Mouse (Mus musculus): ENCODE results near the gene Zc3h12b. TPM values are rescaled to one million over a fixed set of nuclear protein-coding genes. Genes with fewer than 3 reads are reported as not detected.
"Not testable (repeated sequence)": the region's sequence is repeated elsewhere in the genome, so short reads cannot be mapped to it uniquely, and the experiment has no call there.

The Zc3h12b gene
- polyA plus RNA-seq, 1 experiment from 2014 or later: 5.3 TPM

DNA sequence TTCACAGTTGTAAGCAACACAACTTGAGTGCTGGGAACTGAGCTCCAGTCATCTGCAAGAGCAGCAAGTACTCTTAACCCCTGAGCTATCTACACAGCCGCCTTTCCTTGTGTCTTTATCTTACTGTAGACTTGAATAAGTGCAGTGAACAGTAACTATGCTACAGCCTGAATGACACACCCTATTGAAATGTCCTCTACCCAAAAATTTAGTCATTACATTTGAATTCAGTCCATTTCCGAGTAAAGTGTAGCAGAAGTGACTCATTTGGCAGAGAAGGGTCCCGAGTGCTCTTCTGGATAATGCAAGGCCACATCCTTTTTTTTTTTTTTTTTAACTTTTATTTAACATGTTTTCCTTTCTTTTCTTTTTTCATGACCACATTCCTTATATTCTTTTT lies 191.2 kb downstream of the Zc3h12b start:
- Histone ChIP-seq H3K9me3 (ENCODE audit: control insufficient read depth, low read depth, low read length) (no peaks in the 10 kb centered on the region), H3K36me3 (ENCODE audit: control insufficient read depth, insufficient read depth, low read length) (no peaks in the 10 kb centered on the region), H3K4me3 (ENCODE audit: low read depth, low read length) (no peak overlapping the region), H3K27me3 (ENCODE audit: control insufficient read depth, insufficient read depth, low read length) (no peaks in the 10 kb centered on the region), H3K4me1 (ENCODE audit: control insufficient read depth, insufficient read depth, low read length) (no peaks in the 10 kb centered on the region), H3K27ac (ENCODE audit: low read length) (no peak overlapping the region), H3K9ac (replicated peaks; ENCODE audit: low read depth, low read length) (no peak overlapping the region), H3K4me2 (replicated peaks; ENCODE audit: low read depth, low read length) (no peak overlapping the region)
- 80% methylated on average over 3 of the region's 3 CpGs for WGBS
- ATAC-seq (ENCODE audit: insufficient number of reproducible peaks, insufficient read depth, low FRiP score, low read depth): no peak

- no peaks in the 10 kb centered on the region; the same call in 1 of the 2 replicates for H3K36me3 ChIP-seq (ENCODE audit: control insufficient read depth, insufficient read depth, low read length)
- H3K9ac ChIP-seq (replicated peaks; ENCODE audit: low read depth, low read length): no peak overlapping the region
- no peaks in the 10 kb centered on the region for H3K27me3 ChIP-seq (ENCODE audit: control insufficient read depth, insufficient read depth, low read length)
- H3K4me2 ChIP-seq (replicated peaks; ENCODE audit: low read depth, low read length): no peak overlapping the region
- no peak overlapping the region for H3K27ac ChIP-seq (ENCODE audit: low read length)
- no peaks in the 10 kb centered on the region for H3K9me3 ChIP-seq (ENCODE audit: control insufficient read depth, low read depth, low read length)
- WGBS: 95% methylated on average over 2 of the region's 2 CpGs
- no peak overlapping the region for H3K4me3 ChIP-seq (ENCODE audit: low read depth, low read length)
- no peak for ATAC-seq (ENCODE audit: insufficient number of reproducible peaks, insufficient read depth, low FRiP score, low read depth)
- no peaks in the 10 kb centered on the region for H3K4me1 ChIP-seq (ENCODE audit: control insufficient read depth, insufficient read depth, low read length)
These were observed 224.0 kb downstream of the Zc3h12b start for GRCm38 (mm10) chrX:95935481-95935880.

DNA sequence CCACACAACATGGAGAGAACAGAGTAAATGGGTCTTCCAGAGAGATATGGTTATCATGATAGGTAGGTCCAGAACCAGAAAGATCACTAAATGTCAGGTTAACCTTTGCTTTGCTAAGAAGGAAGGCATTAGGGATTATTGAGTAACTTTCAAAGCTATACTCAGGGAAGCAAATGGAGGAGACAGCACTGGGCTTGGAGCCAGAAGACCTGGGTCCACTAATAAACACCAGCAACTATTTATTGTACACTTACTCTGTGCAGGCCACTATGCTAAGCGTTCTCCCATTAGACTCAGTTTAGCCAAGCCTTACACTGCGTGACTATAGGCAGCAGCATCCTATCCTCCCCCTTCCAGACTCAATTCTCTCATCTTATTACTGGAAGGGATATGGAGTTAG lies 234.0 kb downstream of the Zc3h12b start:
- Histone ChIP-seq H3K27ac (ENCODE audit: low read length) (no peak overlapping the region), H3K9ac (replicated peaks; ENCODE audit: low read depth, low read length) (no peak overlapping the region), H3K4me2 (replicated peaks; ENCODE audit: low read depth, low read length) (no peak overlapping the region), H3K4me3 (ENCODE audit: low read depth, low read length) (no peak overlapping the region), H3K4me1 (ENCODE audit: control insufficient read depth, insufficient read depth, low read length) (no peaks in the 10 kb centered on the region), H3K36me3 (ENCODE audit: control insufficient read depth, insufficient read depth, low read length) (peaks cover 5% of the 10 kb centered on the region; the same call in 1 of the 2 replicates), H3K9me3 (ENCODE audit: control insufficient read depth, low read depth, low read length) (no peaks in the 10 kb centered on the region), H3K27me3 (ENCODE audit: control insufficient read depth, insufficient read depth, low read length) (no peaks in the 10 kb centered on the region)
- no peak for ATAC-seq (ENCODE audit: insufficient number of reproducible peaks, insufficient read depth, low FRiP score, low read depth)
- WGBS: 98% methylated on average over 2 of the region's 2 CpGs

DNA sequence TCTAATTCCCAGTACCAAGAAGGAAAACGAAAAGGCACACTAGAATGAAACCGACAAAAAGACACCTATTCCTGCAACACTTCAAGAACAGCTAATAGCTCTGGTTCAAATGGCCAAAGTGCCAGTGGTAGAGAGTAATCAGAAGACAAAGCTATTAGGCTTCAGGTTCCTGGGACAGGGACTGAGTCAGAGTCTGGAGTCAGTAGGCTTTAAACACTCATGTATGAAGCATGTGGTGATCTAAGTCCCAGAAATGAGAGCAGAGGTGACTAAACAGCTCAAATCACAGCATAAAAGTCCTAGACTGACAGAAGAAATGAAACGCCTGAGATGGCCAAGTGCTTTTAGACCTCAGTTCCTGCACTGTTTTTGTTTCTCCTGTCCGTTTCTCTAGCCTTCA lies 236.7 kb downstream of the Zc3h12b start:
- no peak overlapping the region for H3K27ac ChIP-seq (ENCODE audit: low read length)
- 88% methylated on average over 4 of the region's 4 CpGs for WGBS
- H3K9me3 ChIP-seq (ENCODE audit: control insufficient read depth, low read depth, low read length): no peaks in the 10 kb centered on the region
- ATAC-seq (ENCODE audit: insufficient number of reproducible peaks, insufficient read depth, low FRiP score, low read depth): no peak
- peaks cover 5% of the 10 kb centered on the region; the same call in 1 of the 2 replicates for H3K36me3 ChIP-seq (ENCODE audit: control insufficient read depth, insufficient read depth, low read length)
- H3K4me3 ChIP-seq (ENCODE audit: low read depth, low read length): no peak overlapping the region
- H3K4me2 ChIP-seq (replicated peaks; ENCODE audit: low read depth, low read length): no peak overlapping the region
- H3K27me3 ChIP-seq (ENCODE audit: control insufficient read depth, insufficient read depth, low read length): no peaks in the 10 kb centered on the region
- no peaks in the 10 kb centered on the region for H3K4me1 ChIP-seq (ENCODE audit: control insufficient read depth, insufficient read depth, low read length)
- H3K9ac ChIP-seq (replicated peaks; ENCODE audit: low read depth, low read length): no peak overlapping the region

DNA sequence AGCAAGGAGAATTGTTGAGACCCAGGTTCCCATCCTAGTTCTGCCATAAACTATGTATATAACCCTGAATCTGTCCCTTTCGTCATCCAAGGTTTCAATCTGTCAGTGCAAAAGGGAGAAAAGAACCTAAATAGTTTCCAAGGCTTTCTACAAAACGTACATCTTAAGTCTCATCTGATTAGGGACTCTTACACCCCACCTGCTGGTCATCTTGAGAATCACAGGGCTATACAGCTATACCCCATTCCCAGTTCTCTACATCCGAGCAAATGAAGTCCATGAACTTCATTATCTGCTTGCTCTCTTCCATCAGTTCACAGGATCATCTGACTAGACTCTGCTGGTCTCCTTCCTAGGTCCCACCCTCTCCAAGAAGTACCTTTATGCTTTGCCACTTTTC lies 239.3 kb downstream of the Zc3h12b start:
- Histone ChIP-seq H3K27ac (ENCODE audit: low read length) (no peak overlapping the region), H3K9ac (replicated peaks; ENCODE audit: low read depth, low read length) (no peak overlapping the region), H3K9me3 (ENCODE audit: control insufficient read depth, low read depth, low read length) (no peaks in the 10 kb centered on the region), H3K4me2 (replicated peaks; ENCODE audit: low read depth, low read length) (no peak overlapping the region), H3K27me3 (ENCODE audit: control insufficient read depth, insufficient read depth, low read length) (no peaks in the 10 kb centered on the region), H3K4me3 (ENCODE audit: low read depth, low read length) (no peak overlapping the region), H3K36me3 (ENCODE audit: control insufficient read depth, insufficient read depth, low read length) (peaks cover 5% of the 10 kb centered on the region; the same call in 1 of the 2 replicates), H3K4me1 (ENCODE audit: control insufficient read depth, insufficient read depth, low read length) (no peaks in the 10 kb centered on the region)
- WGBS: 42% methylated on average over 3 of the region's 3 CpGs
- ATAC-seq (ENCODE audit: insufficient number of reproducible peaks, insufficient read depth, low FRiP score, low read depth): no peak

DNA sequence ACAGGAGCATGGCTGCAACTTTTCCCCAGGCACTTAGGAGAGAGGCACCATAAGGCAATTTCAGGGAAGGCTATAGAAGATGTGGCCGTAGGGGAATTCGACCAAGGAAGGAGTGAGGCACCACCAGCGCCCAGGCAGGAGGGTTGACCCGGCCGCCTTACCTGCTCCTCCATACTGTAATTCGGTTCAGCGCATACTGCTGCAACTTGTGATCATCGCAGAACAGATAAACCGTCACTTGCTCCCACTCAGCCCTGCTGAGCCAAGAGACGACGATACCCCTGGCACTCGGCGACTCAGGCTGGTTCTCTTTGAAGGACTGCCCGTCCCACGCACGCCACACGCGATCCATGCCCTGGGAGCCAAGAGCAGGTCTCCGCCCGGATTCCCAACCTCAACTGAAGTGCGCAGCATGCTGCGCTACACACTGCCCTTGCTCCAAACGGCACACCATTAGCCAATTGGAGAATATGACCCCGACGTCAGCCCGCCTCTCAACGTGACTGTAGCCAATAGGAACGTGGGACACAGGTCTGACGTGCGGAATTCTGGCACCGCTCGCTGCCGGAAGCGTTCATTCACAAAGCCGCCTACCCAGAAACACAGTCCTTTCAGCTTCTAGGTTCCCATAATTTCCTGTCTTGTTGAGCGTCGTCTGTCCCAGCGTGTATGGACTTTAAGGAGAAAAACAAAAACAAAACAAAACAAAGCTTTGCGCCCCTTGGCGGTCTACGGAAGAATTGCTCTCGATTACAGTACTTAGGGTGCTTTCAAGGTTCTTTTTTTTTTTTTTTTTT lies 245.2 kb downstream of the Zc3h12b start, which contains the start of gene Las1l:
Gene Las1l (minus strand): TSS at position 466 of the 797 bp plus-strand sequence.
- no peaks in the 10 kb centered on the region for H3K9me3 ChIP-seq (ENCODE audit: control insufficient read depth, low read depth, low read length)
- no peaks in the 10 kb centered on the region for H3K27me3 ChIP-seq (ENCODE audit: control insufficient read depth, insufficient read depth, low read length)
- H3K27ac ChIP-seq (ENCODE audit: low read length): no peak within 1 kb of the TSS
- H3K4me2 ChIP-seq (replicated peaks; ENCODE audit: low read depth, low read length): peak within 1 kb of the TSS; percentile 51
- H3K36me3 ChIP-seq (ENCODE audit: control insufficient read depth, insufficient read depth, low read length): no peaks in the 10 kb centered on the region
- peak; percentile 100 for ATAC-seq (ENCODE audit: insufficient number of reproducible peaks, insufficient read depth, low FRiP score, low read depth)
- no peaks in the 10 kb centered on the region for H3K4me1 ChIP-seq (ENCODE audit: control insufficient read depth, insufficient read depth, low read length)
- peak within 1 kb of the TSS; percentile 52 for H3K4me3 ChIP-seq (ENCODE audit: low read depth, low read length)
- 24% methylated on average over 42 of the region's 42 CpGs for WGBS
- H3K9ac ChIP-seq (replicated peaks; ENCODE audit: low read depth, low read length): peak within 1 kb of the TSS; percentile 18

- H3K36me3 ChIP-seq (ENCODE audit: control insufficient read depth, insufficient read depth, low read length); H3K4me1 ChIP-seq (ENCODE audit: control insufficient read depth, insufficient read depth, low read length); H3K9me3 ChIP-seq (ENCODE audit: control insufficient read depth, low read depth, low read length); ATAC-seq (ENCODE audit: insufficient number of reproducible peaks, insufficient read depth, low FRiP score, low read depth); H3K27ac ChIP-seq (ENCODE audit: low read length); H3K9ac ChIP-seq (replicated peaks; ENCODE audit: low read depth, low read length); H3K27me3 ChIP-seq (ENCODE audit: control insufficient read depth, insufficient read depth, low read length): not testable (repeated sequence)
- peak overlapping the region; percentile 17 for H3K4me3 ChIP-seq (ENCODE audit: low read depth, low read length)
- 42% methylated on average over 11 of the region's 11 CpGs for WGBS
- peak overlapping the region; percentile 43 for H3K4me2 ChIP-seq (replicated peaks; ENCODE audit: low read depth, low read length)
These were observed 246.0 kb downstream of the Zc3h12b start for GRCm38 (mm10) chrX:95957461-95957860.

DNA sequence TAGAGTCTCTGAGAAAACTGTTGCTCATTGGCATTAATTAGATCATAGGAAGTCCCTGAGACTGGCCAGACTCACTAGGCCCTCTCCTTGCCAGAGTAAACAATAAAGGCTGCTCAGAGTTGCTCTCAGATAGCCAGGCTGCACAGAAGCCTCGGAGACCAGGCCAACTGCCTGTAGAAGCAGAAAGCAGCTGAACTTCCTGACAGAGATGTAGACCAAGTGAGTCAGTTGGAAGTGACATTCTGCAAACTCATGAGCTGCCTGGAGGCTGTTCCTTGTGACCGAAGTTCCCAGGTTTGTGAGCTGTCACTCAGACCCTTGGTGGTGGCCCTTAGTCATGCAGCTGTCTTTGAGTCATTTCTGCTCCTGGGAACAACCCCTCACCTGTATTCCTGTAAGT lies 251.9 kb downstream of the Zc3h12b start:
- Histone ChIP-seq H3K27ac (ENCODE audit: low read length) (no peak overlapping the region), H3K4me2 (replicated peaks; ENCODE audit: low read depth, low read length) (no peak overlapping the region), H3K4me3 (ENCODE audit: low read depth, low read length) (no peak overlapping the region), H3K27me3 (ENCODE audit: control insufficient read depth, insufficient read depth, low read length) (no peaks in the 10 kb centered on the region), H3K36me3 (ENCODE audit: control insufficient read depth, insufficient read depth, low read length) (no peaks in the 10 kb centered on the region), H3K4me1 (ENCODE audit: control insufficient read depth, insufficient read depth, low read length) (no peaks in the 10 kb centered on the region), H3K9me3 (ENCODE audit: control insufficient read depth, low read depth, low read length) (no peaks in the 10 kb centered on the region), H3K9ac (replicated peaks; ENCODE audit: low read depth, low read length) (no peak overlapping the region)
- 57% methylated on average over 2 of the region's 2 CpGs for WGBS
- no peak for ATAC-seq (ENCODE audit: insufficient number of reproducible peaks, insufficient read depth, low FRiP score, low read depth)

DNA sequence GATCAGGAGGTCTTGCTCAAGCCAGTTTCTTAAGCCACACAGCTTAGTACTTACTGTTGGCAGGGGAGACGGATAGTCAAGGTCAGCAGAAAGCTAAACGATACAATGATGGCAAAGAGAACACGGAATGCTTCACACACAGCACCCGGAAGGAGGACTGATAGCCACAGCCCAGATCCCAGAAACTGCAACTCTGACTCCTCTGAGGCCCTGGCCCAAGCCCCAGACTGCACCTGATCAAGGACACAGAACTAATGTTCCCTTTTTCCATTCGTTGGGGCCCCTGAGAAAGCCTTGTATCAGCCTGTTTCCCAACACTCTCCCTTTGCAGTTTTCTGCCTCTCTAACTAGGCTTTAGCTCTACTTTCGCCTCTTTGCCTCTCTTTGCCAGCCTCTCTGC lies 253.6 kb downstream of the Zc3h12b start:
- no peak for ATAC-seq (ENCODE audit: insufficient number of reproducible peaks, insufficient read depth, low FRiP score, low read depth)
- Histone ChIP-seq H3K9ac (replicated peaks; ENCODE audit: low read depth, low read length) (no peak overlapping the region), H3K27me3 (ENCODE audit: control insufficient read depth, insufficient read depth, low read length) (no peaks in the 10 kb centered on the region), H3K36me3 (ENCODE audit: control insufficient read depth, insufficient read depth, low read length) (no peaks in the 10 kb centered on the region), H3K4me2 (replicated peaks; ENCODE audit: low read depth, low read length) (no peak overlapping the region), H3K9me3 (ENCODE audit: control insufficient read depth, low read depth, low read length) (no peaks in the 10 kb centered on the region), H3K27ac (ENCODE audit: low read length) (no peak overlapping the region), H3K4me1 (ENCODE audit: control insufficient read depth, insufficient read depth, low read length) (no peaks in the 10 kb centered on the region), H3K4me3 (ENCODE audit: low read depth, low read length) (no peak overlapping the region)
- WGBS: 69% methylated on average over 6 of the region's 6 CpGs

Measured in stomach, embryonic 14.5 days (tissue).